Mouse (Mus musculus): ENCODE data around the gene Kcnd3. TPM values are rescaled to one million over a fixed set of nuclear protein-coding genes. Genes with fewer than 3 reads are reported as not detected.

The Kcnd3 gene
- polyA plus RNA-seq, 1 experiment from 2014 or later, result 0.37 TPM

DNA sequence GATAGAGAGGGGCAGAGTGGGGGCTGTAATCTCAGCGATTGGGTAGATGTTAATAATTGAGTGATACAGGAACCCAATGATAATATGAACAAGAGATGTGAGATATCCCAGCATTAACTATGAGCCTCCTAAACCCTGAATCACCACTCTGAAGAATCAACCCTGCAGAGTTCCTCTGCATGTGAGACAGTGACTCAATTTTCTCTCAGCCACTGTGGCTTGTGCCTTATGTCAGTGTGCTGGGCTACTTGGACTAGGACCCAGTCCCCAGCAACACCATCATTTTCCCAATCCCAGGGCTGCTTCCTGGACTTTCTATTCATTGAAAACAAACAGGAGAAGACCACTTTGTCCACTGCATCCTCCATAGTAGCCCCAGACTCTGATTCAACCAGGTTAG lies 139.6 kb downstream of the Kcnd3 start:
- Histone ChIP-seq H3K27ac (ENCODE audit: low read depth, low read length) (no peak overlapping the region), H3K9ac (ENCODE audit: low read depth, low read length) (no peak overlapping the region), H3K9me3 (ENCODE audit: control insufficient read depth, low read length) (no peaks in the 10 kb centered on the region), H3K36me3 (ENCODE audit: control insufficient read depth, insufficient read depth, low read length) (no peaks in the 10 kb centered on the region), H3K27me3 (replicated peaks; ENCODE audit: control insufficient read depth, insufficient read depth, low read length) (no peaks in the 10 kb centered on the region), H3K4me3 (ENCODE audit: low read depth, low read length) (no peak overlapping the region), H3K4me2 (no peak overlapping the region), H3K4me1 (replicated peaks; ENCODE audit: control insufficient read depth, insufficient read depth, low read length) (no peaks in the 10 kb centered on the region)
- ATAC-seq (replicated peaks; ENCODE audit: low FRiP score) (no peak), DNase-seq (ENCODE audit: low spot score) (no peak)
- WGBS, result 90% methylated on average over 1 of the region's 1 CpGs

- no peak overlapping the region for H3K27ac ChIP-seq (ENCODE audit: low read depth, low read length)
- H3K4me1 ChIP-seq (replicated peaks; ENCODE audit: control insufficient read depth, insufficient read depth, low read length), result no peaks in the 10 kb centered on the region
- no peak overlapping the region for H3K4me2 ChIP-seq
- ATAC-seq (replicated peaks; ENCODE audit: low FRiP score) (no peak), DNase-seq (ENCODE audit: low spot score) (no peak)
- H3K27me3 ChIP-seq (replicated peaks; ENCODE audit: control insufficient read depth, insufficient read depth, low read length), result no peaks in the 10 kb centered on the region
- no peaks in the 10 kb centered on the region for H3K36me3 ChIP-seq (ENCODE audit: control insufficient read depth, insufficient read depth, low read length)
- H3K9ac ChIP-seq (ENCODE audit: low read depth, low read length), result no peak overlapping the region
- 62% methylated on average over 2 of the region's 2 CpGs for WGBS
- H3K9me3 ChIP-seq (ENCODE audit: control insufficient read depth, low read length), result no peaks in the 10 kb centered on the region
- no peak overlapping the region for H3K4me3 ChIP-seq (ENCODE audit: low read depth, low read length)
Observed at GRCm38 (mm10) chr3:105592246-105592645, 140.1 kb downstream of the Kcnd3 start.

- no peaks in the 10 kb centered on the region for H3K9me3 ChIP-seq (ENCODE audit: control insufficient read depth, low read length)
- WGBS, result 74% methylated on average over 4 of the region's 4 CpGs
- no peak overlapping the region for H3K4me2 ChIP-seq
Observed at GRCm38 (mm10) chr3:105600483-105600882, 148.4 kb downstream of the Kcnd3 start.

GRCm38 (mm10) chr3:105602966-105603365 lies 150.8 kb downstream of the Kcnd3 start:
- H3K9me3 ChIP-seq (ENCODE audit: control insufficient read depth, low read length), result no peaks in the 10 kb centered on the region
- no peaks in the 10 kb centered on the region for H3K27me3 ChIP-seq (replicated peaks; ENCODE audit: control insufficient read depth, insufficient read depth, low read length)
- no peak overlapping the region for H3K27ac ChIP-seq (ENCODE audit: low read depth, low read length)
- H3K36me3 ChIP-seq (ENCODE audit: control insufficient read depth, insufficient read depth, low read length), result no peaks in the 10 kb centered on the region
- 82% methylated on average over 5 of the region's 5 CpGs for WGBS
- no peaks in the 10 kb centered on the region for H3K4me1 ChIP-seq (replicated peaks; ENCODE audit: control insufficient read depth, insufficient read depth, low read length)
- ATAC-seq (replicated peaks; ENCODE audit: low FRiP score) (no peak), DNase-seq (ENCODE audit: low spot score) (no peak)
- H3K4me3 ChIP-seq (ENCODE audit: low read depth, low read length), result no peak overlapping the region
- H3K9ac ChIP-seq (ENCODE audit: low read depth, low read length), result no peak overlapping the region
- H3K4me2 ChIP-seq, result no peak overlapping the region

More at GRCm38 (mm10) chr3:105600483-105600882, 148.4 kb downstream of the Kcnd3 start:
- ATAC-seq (replicated peaks; ENCODE audit: low FRiP score), result no peak
- no peak for DNase-seq (ENCODE audit: low spot score)
- Histone ChIP-seq H3K4me1 (replicated peaks; ENCODE audit: control insufficient read depth, insufficient read depth, low read length) (no peaks in the 10 kb centered on the region), H3K9ac (ENCODE audit: low read depth, low read length) (no peak overlapping the region), H3K27ac (ENCODE audit: low read depth, low read length) (no peak overlapping the region), H3K4me3 (ENCODE audit: low read depth, low read length) (no peak overlapping the region), H3K36me3 (ENCODE audit: control insufficient read depth, insufficient read depth, low read length) (no peaks in the 10 kb centered on the region), H3K27me3 (replicated peaks; ENCODE audit: control insufficient read depth, insufficient read depth, low read length) (no peaks in the 10 kb centered on the region)

- Histone ChIP-seq H3K9ac (ENCODE audit: low read depth, low read length) (no peak overlapping the region), H3K4me1 (replicated peaks; ENCODE audit: control insufficient read depth, insufficient read depth, low read length) (no peaks in the 10 kb centered on the region), H3K9me3 (ENCODE audit: control insufficient read depth, low read length) (no peaks in the 10 kb centered on the region), H3K27me3 (replicated peaks; ENCODE audit: control insufficient read depth, insufficient read depth, low read length) (no peaks in the 10 kb centered on the region), H3K27ac (ENCODE audit: low read depth, low read length) (no peak overlapping the region), H3K4me3 (ENCODE audit: low read depth, low read length) (no peak overlapping the region), H3K4me2 (no peak overlapping the region), H3K36me3 (ENCODE audit: control insufficient read depth, insufficient read depth, low read length) (no peaks in the 10 kb centered on the region)
- ATAC-seq (replicated peaks; ENCODE audit: low FRiP score) (no peak), DNase-seq (ENCODE audit: low spot score) (no peak)
- WGBS, result 73% methylated on average over 5 of the region's 5 CpGs
Observed at GRCm38 (mm10) chr3:105605726-105606125, 153.6 kb downstream of the Kcnd3 start.

DNA sequence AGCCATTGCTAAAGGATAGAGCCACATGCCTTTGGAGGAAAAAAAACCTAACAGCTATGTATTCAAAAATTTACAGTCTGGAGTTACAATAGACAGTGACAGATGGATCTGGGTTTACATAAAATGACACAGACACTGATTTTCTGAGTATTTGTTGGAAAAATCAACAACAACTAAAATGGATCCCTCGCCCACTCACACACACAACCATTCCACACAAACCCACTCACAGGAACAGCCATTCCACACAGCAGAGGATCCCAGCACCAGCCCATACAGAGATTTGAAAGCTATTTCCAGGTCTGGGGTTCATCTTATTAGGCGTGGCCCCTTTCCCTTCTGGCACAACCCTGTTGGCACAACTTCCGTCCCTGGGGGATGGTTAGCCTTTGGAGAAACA lies 156.7 kb downstream of the Kcnd3 start:
- no peaks in the 10 kb centered on the region for H3K27me3 ChIP-seq (replicated peaks; ENCODE audit: control insufficient read depth, insufficient read depth, low read length)
- H3K27ac ChIP-seq (ENCODE audit: low read depth, low read length), result no peak overlapping the region
- ATAC-seq (replicated peaks; ENCODE audit: low FRiP score), result no peak
- no peak overlapping the region for H3K9ac ChIP-seq (ENCODE audit: low read depth, low read length)
- H3K4me3 ChIP-seq (ENCODE audit: low read depth, low read length), result no peak overlapping the region
- 69% methylated on average over 3 of the region's 3 CpGs for WGBS
- no peak for DNase-seq (ENCODE audit: low spot score)
- no peaks in the 10 kb centered on the region for H3K4me1 ChIP-seq (replicated peaks; ENCODE audit: control insufficient read depth, insufficient read depth, low read length)
- H3K4me2 ChIP-seq, result no peak overlapping the region
- H3K36me3 ChIP-seq (ENCODE audit: control insufficient read depth, insufficient read depth, low read length), result no peaks in the 10 kb centered on the region
- no peaks in the 10 kb centered on the region for H3K9me3 ChIP-seq (ENCODE audit: control insufficient read depth, low read length)

- no peak for DNase-seq (ENCODE audit: low spot score)
- 82% methylated on average over 7 of the region's 7 CpGs for WGBS
- ATAC-seq (replicated peaks; ENCODE audit: low FRiP score), result no peak
Observed at GRCm38 (mm10) chr3:105611531-105612422, 159.6 kb downstream of the Kcnd3 start.

DNA sequence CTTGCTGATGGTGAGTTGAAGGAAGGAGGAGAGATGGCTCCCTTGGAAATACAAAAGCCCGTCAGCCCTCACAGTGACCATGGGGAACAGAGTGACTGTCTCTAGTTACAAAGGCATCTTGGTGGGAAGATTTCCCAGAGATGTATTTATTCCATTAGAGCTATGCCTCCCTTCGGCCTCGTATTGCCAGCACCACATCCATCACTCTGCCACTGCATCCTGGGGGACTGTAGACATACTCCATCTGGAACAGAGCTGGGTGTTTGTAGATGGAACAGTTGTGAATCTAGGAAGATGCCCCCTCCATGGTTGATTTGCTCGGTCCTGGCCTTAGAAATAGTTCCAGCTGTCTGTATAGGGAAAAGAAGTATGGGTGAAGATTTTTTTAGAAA lies 160.3 kb downstream of the Kcnd3 start:
- 59% methylated on average over 4 of the region's 4 CpGs for WGBS
- ATAC-seq (replicated peaks; ENCODE audit: low FRiP score), result no peak
- no peaks in the 10 kb centered on the region for H3K4me1 ChIP-seq (replicated peaks; ENCODE audit: control insufficient read depth, insufficient read depth, low read length)
- H3K27ac ChIP-seq (ENCODE audit: low read depth, low read length), result no peak overlapping the region
- no peaks in the 10 kb centered on the region for H3K9me3 ChIP-seq (ENCODE audit: control insufficient read depth, low read length)
- H3K9ac ChIP-seq (ENCODE audit: low read depth, low read length), result no peak overlapping the region
- H3K4me3 ChIP-seq (ENCODE audit: low read depth, low read length), result no peak overlapping the region
- DNase-seq (ENCODE audit: low spot score), result no peak
- no peaks in the 10 kb centered on the region for H3K27me3 ChIP-seq (replicated peaks; ENCODE audit: control insufficient read depth, insufficient read depth, low read length)
- no peaks in the 10 kb centered on the region for H3K36me3 ChIP-seq (ENCODE audit: control insufficient read depth, insufficient read depth, low read length)
- H3K4me2 ChIP-seq, result no peak overlapping the region

More at GRCm38 (mm10) chr3:105611531-105612422, 159.6 kb downstream of the Kcnd3 start:
- no peaks in the 10 kb centered on the region for H3K36me3 ChIP-seq (ENCODE audit: control insufficient read depth, insufficient read depth, low read length)
- H3K27ac ChIP-seq (ENCODE audit: low read depth, low read length), result no peak overlapping the region
- no peaks in the 10 kb centered on the region for H3K9me3 ChIP-seq (ENCODE audit: control insufficient read depth, low read length)
- no peak overlapping the region for H3K9ac ChIP-seq (ENCODE audit: low read depth, low read length)
- no peak overlapping the region for H3K4me2 ChIP-seq
- no peaks in the 10 kb centered on the region for H3K27me3 ChIP-seq (replicated peaks; ENCODE audit: control insufficient read depth, insufficient read depth, low read length)
- H3K4me1 ChIP-seq (replicated peaks; ENCODE audit: control insufficient read depth, insufficient read depth, low read length), result no peaks in the 10 kb centered on the region
- no peak overlapping the region for H3K4me3 ChIP-seq (ENCODE audit: low read depth, low read length)

All from liver, embryonic 11.5 days (tissue).